Mouse (Mus musculus): ENCODE measurements around the gene Rbms1. TPM values are rescaled to one million over a fixed set of nuclear protein-coding genes. Genes with fewer than 3 reads are reported as not detected.

The Rbms1 gene
- polyA plus RNA-seq, 1 experiment, result 3.5 TPM

DNA sequence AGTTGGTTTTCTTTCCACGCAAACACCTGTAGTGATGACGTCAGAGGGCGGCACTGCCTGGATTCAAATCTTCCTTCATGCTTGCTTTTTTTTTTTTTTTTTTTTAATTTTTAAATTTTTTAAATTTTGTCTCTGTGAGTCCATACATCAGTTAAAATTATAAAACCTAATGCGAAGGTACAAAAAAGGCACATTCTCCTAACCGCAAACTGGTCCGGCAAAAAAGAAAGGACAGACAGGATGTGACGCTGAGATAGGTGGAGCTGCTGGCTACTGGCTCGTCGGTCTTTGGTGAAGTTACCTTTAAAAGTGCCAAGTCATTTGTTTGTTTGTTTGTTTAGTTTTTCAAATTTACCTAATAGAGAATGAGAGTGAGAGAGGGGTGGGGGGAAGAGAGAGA, 211.7 kb downstream of the Rbms1 start:
- H3K27me3 ChIP-seq (ENCODE audit: control insufficient read depth), result no peaks in the 10 kb centered on the region
- no peaks in the 10 kb centered on the region for H3K4me1 ChIP-seq (ENCODE audit: control insufficient read depth)
- TF ChIP-seq GATA1 (IDR thresholded peaks at IDR 0.05; ENCODE audit: low read length), result no peak
- no peak for TF ChIP-seq TAL1 (IDR thresholded peaks at IDR 0.05; ENCODE audit: low read length)
- H3K36me3 ChIP-seq (ENCODE audit: control insufficient read depth), result peaks cover 17% of the 10 kb centered on the region
- no peak overlapping the region for H3K4me3 ChIP-seq (replicated peaks)
- H3K9me3 ChIP-seq (ENCODE audit: control insufficient read depth, low read length), result no peaks in the 10 kb centered on the region

DNA sequence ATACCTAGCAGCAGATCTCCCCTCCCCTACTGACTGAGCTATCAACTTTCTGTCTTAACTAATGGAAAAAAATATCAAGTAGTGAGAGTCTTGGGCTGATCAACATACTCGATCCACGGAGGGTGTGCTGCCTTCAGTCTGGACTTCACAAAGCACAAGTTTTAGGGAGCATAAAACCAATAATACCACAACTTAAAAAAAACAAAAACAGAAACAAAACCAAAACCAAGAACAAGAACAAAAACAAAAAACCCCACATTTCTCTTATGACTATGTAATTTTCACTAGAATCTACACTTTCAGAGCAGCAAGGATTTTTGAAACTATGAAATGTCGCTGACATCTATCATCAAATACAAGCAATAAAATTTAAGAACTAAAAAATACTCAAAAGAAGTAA, 212.4 kb downstream of the Rbms1 start:
- peaks cover 10% of the 10 kb centered on the region for H3K36me3 ChIP-seq (ENCODE audit: control insufficient read depth)
- no peaks in the 10 kb centered on the region for H3K27me3 ChIP-seq (ENCODE audit: control insufficient read depth)
- H3K4me1 ChIP-seq (ENCODE audit: control insufficient read depth), result no peaks in the 10 kb centered on the region
- H3K4me3 ChIP-seq (replicated peaks), result no peak overlapping the region
- no peak for TF ChIP-seq TAL1 (IDR thresholded peaks at IDR 0.05; ENCODE audit: low read length)
- TF ChIP-seq GATA1 (IDR thresholded peaks at IDR 0.05; ENCODE audit: low read length), result no peak
- H3K9me3 ChIP-seq (ENCODE audit: control insufficient read depth, low read length), result no peaks in the 10 kb centered on the region

DNA sequence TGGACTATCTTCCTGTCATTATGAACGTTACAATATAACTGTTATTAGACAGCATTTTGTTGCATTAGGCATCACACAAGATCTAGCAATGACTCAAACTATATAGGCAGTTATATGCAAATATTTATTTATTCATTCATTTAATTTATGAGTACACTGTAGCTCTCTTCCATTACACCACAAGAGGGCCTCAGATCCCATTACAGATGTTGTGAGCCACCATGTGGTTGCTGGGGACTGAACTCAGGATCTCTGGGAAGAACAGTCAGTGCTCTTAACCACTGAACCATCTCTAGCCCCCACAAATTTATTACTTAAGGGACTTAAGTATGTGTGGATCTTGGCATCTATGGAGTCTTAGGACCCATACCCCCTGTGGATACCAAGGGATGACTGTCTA, 214.4 kb downstream of the Rbms1 start:
- peaks cover 3% of the 10 kb centered on the region; the same call in 1 of the 2 replicates for H3K36me3 ChIP-seq (ENCODE audit: control insufficient read depth)
- no peaks in the 10 kb centered on the region for H3K4me1 ChIP-seq (ENCODE audit: control insufficient read depth)
- H3K9me3 ChIP-seq (ENCODE audit: control insufficient read depth, low read length), result no peaks in the 10 kb centered on the region
- no peak for TF ChIP-seq GATA1 (IDR thresholded peaks at IDR 0.05; ENCODE audit: low read length)
- TF ChIP-seq TAL1 (IDR thresholded peaks at IDR 0.05; ENCODE audit: low read length), result no peak
- H3K27me3 ChIP-seq (ENCODE audit: control insufficient read depth), result no peaks in the 10 kb centered on the region
- no peak overlapping the region for H3K4me3 ChIP-seq (replicated peaks)

DNA sequence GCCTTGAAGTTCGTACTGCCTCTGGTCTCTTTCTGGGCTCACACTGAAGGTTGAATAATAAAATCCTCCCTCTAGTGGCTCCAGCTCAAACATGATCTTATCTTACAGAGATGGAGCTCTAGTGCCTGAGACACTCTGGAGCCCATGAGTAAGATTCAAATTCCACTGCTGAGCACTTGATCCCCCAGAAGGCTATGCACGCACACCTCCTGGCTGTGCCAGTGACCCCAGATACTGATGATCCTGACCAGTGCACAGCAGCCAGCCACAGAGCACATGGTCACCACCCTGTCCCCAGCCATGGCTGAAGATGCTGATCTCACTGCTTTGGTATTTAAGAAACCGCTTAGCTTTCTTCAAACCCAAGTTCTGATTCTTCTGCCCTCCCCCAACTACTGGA, 215.4 kb downstream of the Rbms1 start:
- no peak for TF ChIP-seq TAL1 (IDR thresholded peaks at IDR 0.05; ENCODE audit: low read length)
- Histone ChIP-seq H3K9me3 (ENCODE audit: control insufficient read depth, low read length) (no peaks in the 10 kb centered on the region), H3K4me1 (ENCODE audit: control insufficient read depth) (no peaks in the 10 kb centered on the region), H3K27me3 (ENCODE audit: control insufficient read depth) (no peaks in the 10 kb centered on the region), H3K36me3 (ENCODE audit: control insufficient read depth) (peaks cover 3% of the 10 kb centered on the region; the same call in 1 of the 2 replicates), H3K4me3 (replicated peaks) (no peak overlapping the region)

DNA sequence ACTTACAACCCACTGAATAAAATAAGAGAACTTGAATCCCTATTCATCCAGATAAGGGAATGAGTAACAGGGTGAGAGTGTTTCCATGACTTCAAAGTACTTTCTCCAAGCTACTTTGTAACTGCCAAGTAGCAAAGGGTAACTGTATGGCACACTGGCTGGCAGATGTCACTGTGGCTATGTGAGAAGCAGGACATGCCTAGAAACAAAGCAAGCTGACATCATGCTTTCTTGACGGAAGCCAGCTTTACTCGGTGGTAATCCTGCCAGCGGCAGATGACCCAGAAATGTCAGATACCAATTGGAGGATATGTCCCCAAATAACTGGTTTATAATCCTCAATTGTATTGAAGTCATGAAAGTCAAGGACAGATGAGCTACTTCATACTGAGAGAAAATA, 218.3 kb downstream of the Rbms1 start:
- Histone ChIP-seq H3K4me1 (ENCODE audit: control insufficient read depth) (no peaks in the 10 kb centered on the region), H3K4me3 (replicated peaks) (no peak overlapping the region), H3K9me3 (ENCODE audit: control insufficient read depth, low read length) (no peaks in the 10 kb centered on the region), H3K36me3 (ENCODE audit: control insufficient read depth) (peaks cover 3% of the 10 kb centered on the region; the same call in 1 of the 2 replicates), H3K27me3 (ENCODE audit: control insufficient read depth) (no peaks in the 10 kb centered on the region)
- TF ChIP-seq TAL1 (IDR thresholded peaks at IDR 0.05; ENCODE audit: low read length) (no peak), GATA1 (IDR thresholded peaks at IDR 0.05; ENCODE audit: low read length) (no peak)

DNA sequence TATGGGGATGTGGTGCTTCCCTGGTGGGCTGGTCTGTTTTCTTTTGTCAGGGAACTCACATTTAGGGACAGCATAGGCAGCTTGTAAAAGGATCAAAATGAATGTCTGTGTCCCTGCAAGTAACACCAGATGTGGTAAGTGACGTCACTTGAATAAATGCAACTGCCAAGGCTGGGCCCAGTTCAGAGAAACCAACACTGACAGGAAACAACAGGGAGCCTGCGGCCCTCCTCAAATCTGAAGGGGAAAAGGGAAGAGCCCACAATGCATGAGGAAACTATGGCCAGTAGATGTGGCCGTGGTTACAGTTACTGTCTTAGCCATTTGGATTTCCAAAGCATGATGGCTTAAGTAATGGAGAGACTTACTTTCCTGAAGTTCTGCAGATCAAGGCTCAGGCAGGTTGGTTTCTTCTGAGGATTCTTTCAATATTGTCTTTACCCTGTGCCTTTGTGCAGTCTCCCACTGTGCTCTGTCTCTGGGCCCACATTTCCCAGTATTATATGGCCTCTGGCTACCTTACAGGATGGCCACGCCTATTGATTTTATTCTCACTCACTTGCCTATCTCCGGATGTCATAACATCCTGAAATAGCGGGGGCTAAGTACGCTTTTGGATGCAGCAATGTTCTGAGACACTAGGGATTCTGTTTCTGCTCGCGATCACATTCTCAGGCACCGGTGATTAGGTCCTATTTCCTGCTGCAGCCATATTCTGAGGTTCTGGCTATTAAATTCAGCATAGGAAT, 223.4 kb downstream of the Rbms1 start:
- no peak overlapping the region for H3K4me3 ChIP-seq (replicated peaks)
- no peaks in the 10 kb centered on the region for H3K9me3 ChIP-seq (ENCODE audit: control insufficient read depth, low read length)
- TF ChIP-seq TAL1 (IDR thresholded peaks at IDR 0.05; ENCODE audit: low read length), result no peak
- TF ChIP-seq GATA1 (IDR thresholded peaks at IDR 0.05; ENCODE audit: low read length), result no peak
- H3K27me3 ChIP-seq (ENCODE audit: control insufficient read depth), result no peaks in the 10 kb centered on the region
- no peaks in the 10 kb centered on the region for H3K36me3 ChIP-seq (ENCODE audit: control insufficient read depth)
- no peaks in the 10 kb centered on the region for H3K4me1 ChIP-seq (ENCODE audit: control insufficient read depth)

DNA sequence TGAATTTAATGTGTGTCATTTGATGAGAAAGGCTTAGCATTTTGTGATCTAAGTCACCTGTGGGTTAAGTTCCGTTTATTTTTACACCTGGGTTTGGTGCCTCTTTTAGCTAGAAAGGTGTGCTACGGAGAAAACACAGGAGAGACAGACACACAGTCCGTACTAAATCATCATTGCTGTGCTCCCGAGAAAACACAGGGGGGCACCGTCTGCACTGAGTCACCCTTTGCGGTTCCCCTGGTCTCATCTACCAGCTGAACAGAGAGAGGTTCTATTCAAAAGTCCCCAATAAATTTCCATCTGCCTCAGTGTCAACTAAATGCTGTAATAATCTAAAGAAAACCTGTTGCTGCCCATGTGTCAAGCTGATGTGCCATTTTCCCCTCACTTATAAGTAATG, 232.1 kb downstream of the Rbms1 start:
- Histone ChIP-seq H3K36me3 (ENCODE audit: control insufficient read depth) (no peaks in the 10 kb centered on the region), H3K4me3 (replicated peaks) (no peak overlapping the region), H3K9me3 (ENCODE audit: control insufficient read depth, low read length) (no peaks in the 10 kb centered on the region), H3K27me3 (ENCODE audit: control insufficient read depth) (no peaks in the 10 kb centered on the region), H3K4me1 (ENCODE audit: control insufficient read depth) (no peaks in the 10 kb centered on the region)
- TF ChIP-seq TAL1 (IDR thresholded peaks at IDR 0.05; ENCODE audit: low read length), result no peak
- no peak for TF ChIP-seq GATA1 (IDR thresholded peaks at IDR 0.05; ENCODE audit: low read length)

DNA sequence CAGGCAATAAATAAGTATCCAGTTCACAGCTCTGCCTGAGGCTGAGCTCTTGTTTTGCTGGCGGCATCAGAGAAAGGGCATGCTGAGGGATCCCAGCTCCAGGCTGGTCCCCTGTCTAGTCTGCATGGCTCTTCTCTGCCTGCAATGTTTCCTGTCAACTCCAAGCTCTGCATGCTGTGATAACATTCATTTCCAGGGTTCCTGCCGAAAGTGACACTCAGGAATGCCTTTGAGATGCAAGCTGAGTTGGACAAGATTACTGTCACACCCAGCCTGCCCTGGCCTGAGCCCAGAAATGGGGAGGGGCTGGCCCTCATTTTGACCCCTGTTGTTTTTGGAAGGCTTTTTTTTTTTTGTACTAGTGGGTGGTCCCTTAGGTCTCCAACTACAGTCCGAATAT, 233.0 kb downstream of the Rbms1 start:
- H3K4me3 ChIP-seq (replicated peaks), result no peak overlapping the region
- no peaks in the 10 kb centered on the region for H3K36me3 ChIP-seq (ENCODE audit: control insufficient read depth)
- H3K27me3 ChIP-seq (ENCODE audit: control insufficient read depth), result no peaks in the 10 kb centered on the region
- H3K9me3 ChIP-seq (ENCODE audit: control insufficient read depth, low read length), result no peaks in the 10 kb centered on the region
- TF ChIP-seq GATA1 (IDR thresholded peaks at IDR 0.05; ENCODE audit: low read length) (no peak), TAL1 (IDR thresholded peaks at IDR 0.05; ENCODE audit: low read length) (no peak)
- H3K4me1 ChIP-seq (ENCODE audit: control insufficient read depth), result no peaks in the 10 kb centered on the region

DNA sequence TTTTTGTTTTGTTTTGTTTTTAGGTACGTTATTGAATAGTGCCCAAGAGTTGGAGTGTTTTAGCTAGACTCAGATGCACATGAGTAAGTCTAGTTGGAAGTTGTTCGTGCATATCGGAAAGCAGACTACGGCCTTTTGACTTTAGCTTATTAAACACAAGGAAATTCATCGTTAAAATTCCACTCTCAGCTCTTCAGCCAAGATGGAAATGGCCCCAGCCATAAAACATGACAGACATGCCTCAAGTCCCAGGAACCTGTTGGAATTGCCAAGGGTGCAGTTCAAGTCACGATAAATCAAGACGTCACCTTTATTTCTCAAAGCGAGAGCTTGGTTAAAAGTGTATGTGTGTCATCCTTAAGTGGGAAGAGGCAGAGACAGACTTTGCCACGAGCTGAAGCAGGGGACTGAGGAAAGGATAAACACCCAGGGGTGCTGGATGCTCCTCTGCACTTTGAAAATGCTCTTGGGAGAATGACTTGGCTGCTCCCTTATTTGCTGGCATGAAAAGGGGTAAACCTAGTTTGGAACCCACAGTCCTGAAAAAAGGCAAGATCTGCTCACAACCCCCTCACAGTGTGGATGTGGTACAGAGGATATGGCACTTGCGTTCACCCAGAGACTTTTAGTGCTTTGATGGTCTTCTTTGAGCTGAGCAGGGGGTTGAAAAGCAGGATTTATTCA, 233.9 kb downstream of the Rbms1 start:
- H3K9me3 ChIP-seq (ENCODE audit: control insufficient read depth, low read length), result no peaks in the 10 kb centered on the region
- H3K27me3 ChIP-seq (ENCODE audit: control insufficient read depth), result no peaks in the 10 kb centered on the region
- no peaks in the 10 kb centered on the region for H3K4me1 ChIP-seq (ENCODE audit: control insufficient read depth)
- H3K36me3 ChIP-seq (ENCODE audit: control insufficient read depth), result no peaks in the 10 kb centered on the region
- H3K4me3 ChIP-seq (replicated peaks), result no peak overlapping the region
- TF ChIP-seq GATA1 (IDR thresholded peaks at IDR 0.05; ENCODE audit: low read length) (no peak), TAL1 (IDR thresholded peaks at IDR 0.05; ENCODE audit: low read length) (no peak)

Data from erythroblast, embryonic 14.5 days (primary cell).